Mouse (Mus musculus) left cerebral cortex, postnatal 10 days (tissue): ENCODE measurements at regions not wholly inside any gene's neighbourhood (a gene's known extent, or its start where the extent isn't known, plus 50 kb on each side); places are given as distances from the start of the nearest gene placed in this dataset.
"Not testable (repeated sequence)": the region's sequence is repeated elsewhere in the genome, so short reads cannot be mapped to it uniquely, and the experiment has no call there.

Experiments used
- DNase-seq, 2 experiments: peaks; one replicate each; pipeline ENCODE4 v3.0.0; 2021 to 2022; ENCODE audit warnings: low spot score in 2 of 2, mixed read lengths in 1 of 2; ENCODE audit errors: extremely low spot score in 1 of 2
- intact Hi-C: fragments of 180-260 bp; cut with DNase I; formaldehyde crosslinking; loops from one replicate; pipeline ENCODE4 v1.15.1; 2025

- DNase-seq, result no peak
- intact Hi-C loops, result no loop called here
These were observed 440.4 kb downstream of the Zpld1 start for GRCm38 (mm10) chr16:54857369-54857768.

- intact Hi-C loops, DNase-seq: not testable (repeated sequence)
These were observed 454.8 kb downstream of the Zpld1 start for GRCm38 (mm10) chr16:54842996-54843395.
